Mouse (Mus musculus): ENCODE measurements around the gene Ccdc148. TPM values are rescaled to one million over a fixed set of nuclear protein-coding genes. Genes with fewer than 3 reads are reported as not detected.

Ccdc148 gene
- polyA plus RNA-seq, 1 experiment from 2014 or later = 1.6 TPM

DNA sequence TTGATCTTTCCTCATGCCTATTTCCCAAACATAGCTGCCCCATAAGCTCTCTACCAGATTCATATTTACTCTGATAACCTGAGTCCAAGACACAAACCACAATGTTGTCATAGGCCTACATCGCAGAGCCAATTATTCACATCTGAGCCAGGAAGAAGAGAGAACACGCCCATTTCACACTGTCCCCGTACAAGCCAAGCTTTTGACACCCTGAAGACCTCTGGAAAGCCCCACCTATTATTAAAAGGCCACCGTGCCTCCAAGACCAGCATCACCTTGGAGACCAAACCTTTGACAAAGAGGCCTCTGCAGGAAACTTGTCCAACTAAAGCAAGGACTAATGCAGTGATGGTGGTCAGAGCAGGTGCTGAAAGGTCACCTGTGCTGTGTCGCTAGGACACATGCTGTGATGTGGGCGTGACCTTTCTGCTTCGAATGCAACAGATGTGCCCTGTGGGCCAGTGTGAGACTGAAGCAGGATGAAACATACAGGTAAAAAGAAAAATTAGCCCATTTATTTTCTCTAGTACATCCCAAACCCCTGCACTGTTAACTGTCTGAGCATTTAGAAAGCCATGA lies 106.9 kb downstream of the Ccdc148 start:
- Histone ChIP-seq H3K4me2 (replicated peaks; ENCODE audit: low read depth, low read length) (no peak overlapping the region), H3K4me3 (ENCODE audit: low read depth, low read length) (no peak overlapping the region), H3K4me1 (ENCODE audit: control insufficient read depth, insufficient read depth, low read length) (no peaks in the 10 kb centered on the region), H3K27me3 (ENCODE audit: control insufficient read depth, insufficient read depth, low read length) (no peaks in the 10 kb centered on the region), H3K9ac (replicated peaks; ENCODE audit: low read depth, low read length) (no peak overlapping the region), H3K9me3 (ENCODE audit: control insufficient read depth, low read depth, low read length) (no peaks in the 10 kb centered on the region), H3K27ac (ENCODE audit: low read length) (no peak overlapping the region), H3K36me3 (ENCODE audit: control insufficient read depth, insufficient read depth, low read length) (no peaks in the 10 kb centered on the region)
- ATAC-seq (ENCODE audit: insufficient number of reproducible peaks, insufficient read depth, low FRiP score, low read depth) = no peak
- 61% methylated on average over 7 of the region's 7 CpGs for WGBS

GRCm38 (mm10) chr2:59050245-59050824 lies 110.1 kb downstream of the Ccdc148 start:
- no peaks in the 10 kb centered on the region for H3K27me3 ChIP-seq (ENCODE audit: control insufficient read depth, insufficient read depth, low read length)
- WGBS = 60% methylated on average over 8 of the region's 8 CpGs
- H3K27ac ChIP-seq (ENCODE audit: low read length) = no peak overlapping the region
- no peaks in the 10 kb centered on the region for H3K36me3 ChIP-seq (ENCODE audit: control insufficient read depth, insufficient read depth, low read length)
- H3K9me3 ChIP-seq (ENCODE audit: control insufficient read depth, low read depth, low read length) = no peaks in the 10 kb centered on the region
- no peak for ATAC-seq (ENCODE audit: insufficient number of reproducible peaks, insufficient read depth, low FRiP score, low read depth)
- H3K4me1 ChIP-seq (ENCODE audit: control insufficient read depth, insufficient read depth, low read length) = no peaks in the 10 kb centered on the region
- H3K9ac ChIP-seq (replicated peaks; ENCODE audit: low read depth, low read length) = no peak overlapping the region
- H3K4me3 ChIP-seq (ENCODE audit: low read depth, low read length) = no peak overlapping the region
- H3K4me2 ChIP-seq (replicated peaks; ENCODE audit: low read depth, low read length) = no peak overlapping the region

GRCm38 (mm10) chr2:59049686-59050085 lies 110.8 kb downstream of the Ccdc148 start:
- Histone ChIP-seq H3K9ac (replicated peaks; ENCODE audit: low read depth, low read length) (no peak overlapping the region), H3K4me3 (ENCODE audit: low read depth, low read length) (no peak overlapping the region), H3K36me3 (ENCODE audit: control insufficient read depth, insufficient read depth, low read length) (no peaks in the 10 kb centered on the region), H3K27ac (ENCODE audit: low read length) (no peak overlapping the region), H3K9me3 (ENCODE audit: control insufficient read depth, low read depth, low read length) (no peaks in the 10 kb centered on the region), H3K27me3 (ENCODE audit: control insufficient read depth, insufficient read depth, low read length) (no peaks in the 10 kb centered on the region), H3K4me1 (ENCODE audit: control insufficient read depth, insufficient read depth, low read length) (no peaks in the 10 kb centered on the region), H3K4me2 (replicated peaks; ENCODE audit: low read depth, low read length) (no peak overlapping the region)
- ATAC-seq (ENCODE audit: insufficient number of reproducible peaks, insufficient read depth, low FRiP score, low read depth) = no peak
- 30% methylated on average over 4 of the region's 4 CpGs for WGBS

DNA sequence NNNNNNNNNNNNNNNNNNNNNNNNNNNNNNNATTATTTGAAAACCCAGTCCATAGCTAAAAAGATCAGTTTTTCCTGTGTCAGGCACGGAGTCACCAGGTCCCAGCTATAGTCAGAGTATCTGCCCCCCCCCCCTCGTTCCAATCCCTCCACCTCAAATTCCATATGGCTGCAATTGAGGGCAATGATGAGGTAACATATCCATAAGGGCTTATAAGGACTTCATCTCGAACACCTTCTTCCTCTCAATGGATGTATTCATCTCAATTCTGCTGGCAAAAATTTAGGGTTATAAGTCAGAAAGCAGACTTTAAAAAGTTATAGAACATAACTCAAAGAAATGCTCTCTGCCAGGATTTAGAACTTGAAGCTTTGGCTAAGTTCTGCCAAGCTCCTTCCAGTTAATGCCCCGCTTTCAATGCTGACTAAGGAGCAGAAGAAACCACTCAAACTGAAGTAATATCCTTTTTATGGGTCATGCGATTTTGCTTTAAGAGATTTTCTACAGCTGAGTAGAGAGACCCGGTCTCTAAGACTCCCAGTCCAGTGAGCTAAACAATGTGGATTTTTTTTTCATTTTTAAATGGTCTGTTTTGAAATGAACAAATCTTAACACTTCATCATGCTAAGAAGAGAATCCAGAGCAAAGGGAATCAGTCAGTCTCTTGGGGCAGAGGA lies 111.6 kb downstream of the Ccdc148 start:
- no peak overlapping the region for H3K27ac ChIP-seq (ENCODE audit: low read length)
- no peak for ATAC-seq (ENCODE audit: insufficient number of reproducible peaks, insufficient read depth, low FRiP score, low read depth)

DNA sequence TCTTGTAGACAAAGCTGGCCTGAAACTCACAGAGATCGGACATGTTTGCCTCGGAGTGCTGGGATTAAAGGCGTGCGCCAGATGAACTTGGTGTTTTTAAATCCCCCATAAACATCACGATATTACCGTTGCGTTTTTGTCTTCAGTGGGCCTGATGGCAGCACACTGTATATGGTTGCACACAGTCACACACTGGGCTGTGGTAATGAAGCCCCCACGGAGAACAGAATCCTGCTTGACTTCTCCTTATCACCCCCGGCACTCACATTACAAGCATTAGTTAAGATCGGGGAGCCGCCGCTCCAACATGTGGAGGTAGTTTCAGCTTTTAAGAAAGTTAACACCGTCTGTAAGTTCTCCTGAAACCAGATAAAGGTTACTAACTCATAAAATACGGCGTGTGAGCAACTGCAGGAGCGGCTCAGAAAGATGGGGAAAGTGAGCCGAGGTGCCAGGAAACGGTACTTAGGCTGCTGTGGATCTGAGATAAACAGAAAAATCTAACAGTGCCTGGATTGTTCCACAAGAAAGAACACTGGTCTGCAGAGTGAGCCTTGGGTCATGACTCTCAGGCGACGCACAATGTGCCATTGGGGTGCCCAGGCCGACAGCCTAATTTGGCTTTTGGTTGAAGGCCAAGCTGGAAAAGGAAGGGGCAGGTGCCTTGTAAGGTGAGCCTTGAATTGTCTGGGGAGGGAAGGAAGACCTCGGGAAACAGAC lies 117.0 kb downstream of the Ccdc148 start:
- ATAC-seq (ENCODE audit: insufficient number of reproducible peaks, insufficient read depth, low FRiP score, low read depth) = no peak
- no peak overlapping the region for H3K27ac ChIP-seq (ENCODE audit: low read length)
- H3K36me3 ChIP-seq (ENCODE audit: control insufficient read depth, insufficient read depth, low read length) = no peaks in the 10 kb centered on the region
- 56% methylated on average over 22 of the region's 22 CpGs for WGBS
- H3K9me3 ChIP-seq (ENCODE audit: control insufficient read depth, low read depth, low read length) = no peaks in the 10 kb centered on the region
- H3K4me3 ChIP-seq (ENCODE audit: low read depth, low read length) = no peak overlapping the region
- H3K4me1 ChIP-seq (ENCODE audit: control insufficient read depth, insufficient read depth, low read length) = no peaks in the 10 kb centered on the region
- no peaks in the 10 kb centered on the region for H3K27me3 ChIP-seq (ENCODE audit: control insufficient read depth, insufficient read depth, low read length)
- H3K9ac ChIP-seq (replicated peaks; ENCODE audit: low read depth, low read length) = no peak overlapping the region
- 0 out of 2 replicates have a peak overlapping the region, but pooled peaks have one; percentile 4 for H3K4me2 ChIP-seq (replicated peaks; ENCODE audit: low read depth, low read length)

More for the DNA sequence above, 111.6 kb downstream of the Ccdc148 start:
- no peaks in the 10 kb centered on the region for H3K36me3 ChIP-seq (ENCODE audit: control insufficient read depth, insufficient read depth, low read length)
- H3K4me1 ChIP-seq (ENCODE audit: control insufficient read depth, insufficient read depth, low read length) = no peaks in the 10 kb centered on the region
- no peak overlapping the region for H3K4me3 ChIP-seq (ENCODE audit: low read depth, low read length)
- H3K9ac ChIP-seq (replicated peaks; ENCODE audit: low read depth, low read length) = no peak overlapping the region
- H3K4me2 ChIP-seq (replicated peaks; ENCODE audit: low read depth, low read length) = no peak overlapping the region
- WGBS = 57% methylated on average over 6 of the region's 6 CpGs
- H3K9me3 ChIP-seq (ENCODE audit: control insufficient read depth, low read depth, low read length) = no peaks in the 10 kb centered on the region
- no peaks in the 10 kb centered on the region for H3K27me3 ChIP-seq (ENCODE audit: control insufficient read depth, insufficient read depth, low read length)

GRCm38 (mm10) chr2:59042616-59043015 lies 117.9 kb downstream of the Ccdc148 start:
- no peak for ATAC-seq (ENCODE audit: insufficient number of reproducible peaks, insufficient read depth, low FRiP score, low read depth)
- no peak overlapping the region for H3K9ac ChIP-seq (replicated peaks; ENCODE audit: low read depth, low read length)
- no peaks in the 10 kb centered on the region for H3K36me3 ChIP-seq (ENCODE audit: control insufficient read depth, insufficient read depth, low read length)
- H3K4me2 ChIP-seq (replicated peaks; ENCODE audit: low read depth, low read length) = no peak overlapping the region
- no peaks in the 10 kb centered on the region for H3K27me3 ChIP-seq (ENCODE audit: control insufficient read depth, insufficient read depth, low read length)
- no peak overlapping the region for H3K4me3 ChIP-seq (ENCODE audit: low read depth, low read length)
- H3K9me3 ChIP-seq (ENCODE audit: control insufficient read depth, low read depth, low read length) = no peaks in the 10 kb centered on the region
- no peak overlapping the region for H3K27ac ChIP-seq (ENCODE audit: low read length)
- no peaks in the 10 kb centered on the region for H3K4me1 ChIP-seq (ENCODE audit: control insufficient read depth, insufficient read depth, low read length)
- WGBS = 46% methylated on average over 13 of the region's 13 CpGs

DNA sequence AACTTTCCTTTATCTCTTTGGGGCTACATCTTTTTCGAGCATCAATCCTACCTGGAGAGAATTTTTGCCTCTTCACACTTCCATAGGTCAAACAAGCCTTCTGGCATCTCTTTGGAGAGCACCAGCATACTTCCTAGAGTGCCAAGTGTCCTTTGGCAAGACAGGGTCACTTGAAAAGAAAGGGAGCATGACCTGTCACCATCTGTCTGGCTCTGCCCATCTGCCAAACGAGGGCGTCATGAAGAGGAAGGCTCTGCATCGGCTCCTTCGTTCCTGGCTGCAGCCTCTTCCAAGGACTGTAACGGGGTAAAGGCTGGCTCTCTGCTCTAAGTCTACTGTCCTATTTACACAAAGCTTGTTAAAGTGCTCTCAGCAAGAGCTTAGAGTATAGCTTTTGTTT lies 124.0 kb downstream of the Ccdc148 start:
- H3K4me2 ChIP-seq (replicated peaks; ENCODE audit: low read depth, low read length) = no peak overlapping the region
- WGBS = 35% methylated on average over 6 of the region's 6 CpGs
- no peaks in the 10 kb centered on the region for H3K4me1 ChIP-seq (ENCODE audit: control insufficient read depth, insufficient read depth, low read length)
- no peak overlapping the region for H3K27ac ChIP-seq (ENCODE audit: low read length)
- no peak overlapping the region for H3K4me3 ChIP-seq (ENCODE audit: low read depth, low read length)
- H3K9me3 ChIP-seq (ENCODE audit: control insufficient read depth, low read depth, low read length) = no peaks in the 10 kb centered on the region
- H3K27me3 ChIP-seq (ENCODE audit: control insufficient read depth, insufficient read depth, low read length) = no peaks in the 10 kb centered on the region
- ATAC-seq (ENCODE audit: insufficient number of reproducible peaks, insufficient read depth, low FRiP score, low read depth) = no peak
- no peaks in the 10 kb centered on the region for H3K36me3 ChIP-seq (ENCODE audit: control insufficient read depth, insufficient read depth, low read length)
- H3K9ac ChIP-seq (replicated peaks; ENCODE audit: low read depth, low read length) = no peak overlapping the region

DNA sequence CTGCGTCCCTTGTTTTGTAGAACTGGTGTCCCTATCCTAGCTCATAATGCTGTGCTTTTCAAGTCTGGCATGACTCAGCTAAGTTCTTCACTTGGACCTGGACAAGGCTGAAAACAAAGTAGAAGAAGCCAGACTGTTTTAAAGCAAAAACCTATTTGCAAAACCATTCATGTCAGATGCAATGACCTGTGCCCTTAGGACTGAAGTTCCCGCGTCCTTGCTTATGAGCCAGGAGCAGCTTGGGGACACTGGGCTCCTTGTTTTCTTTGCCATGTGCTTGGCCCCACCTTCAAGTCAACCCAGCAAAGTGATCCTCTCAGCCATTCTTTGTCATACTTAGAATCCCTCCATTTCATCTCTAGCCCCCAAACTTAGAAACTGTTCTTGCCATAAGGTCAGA lies 125.3 kb downstream of the Ccdc148 start:
- H3K9ac ChIP-seq (replicated peaks; ENCODE audit: low read depth, low read length) = no peak overlapping the region
- ATAC-seq (ENCODE audit: insufficient number of reproducible peaks, insufficient read depth, low FRiP score, low read depth) = no peak
- no peaks in the 10 kb centered on the region for H3K9me3 ChIP-seq (ENCODE audit: control insufficient read depth, low read depth, low read length)
- WGBS = 78% methylated on average over 3 of the region's 3 CpGs
- no peaks in the 10 kb centered on the region for H3K36me3 ChIP-seq (ENCODE audit: control insufficient read depth, insufficient read depth, low read length)
- H3K27me3 ChIP-seq (ENCODE audit: control insufficient read depth, insufficient read depth, low read length) = no peaks in the 10 kb centered on the region
- no peak overlapping the region for H3K4me2 ChIP-seq (replicated peaks; ENCODE audit: low read depth, low read length)
- H3K27ac ChIP-seq (ENCODE audit: low read length) = no peak overlapping the region
- H3K4me1 ChIP-seq (ENCODE audit: control insufficient read depth, insufficient read depth, low read length) = no peaks in the 10 kb centered on the region
- H3K4me3 ChIP-seq (ENCODE audit: low read depth, low read length) = no peak overlapping the region
